Mouse (Mus musculus): Measurements from ENCODE around the gene Bnip1.

Gene Bnip1

DNA sequence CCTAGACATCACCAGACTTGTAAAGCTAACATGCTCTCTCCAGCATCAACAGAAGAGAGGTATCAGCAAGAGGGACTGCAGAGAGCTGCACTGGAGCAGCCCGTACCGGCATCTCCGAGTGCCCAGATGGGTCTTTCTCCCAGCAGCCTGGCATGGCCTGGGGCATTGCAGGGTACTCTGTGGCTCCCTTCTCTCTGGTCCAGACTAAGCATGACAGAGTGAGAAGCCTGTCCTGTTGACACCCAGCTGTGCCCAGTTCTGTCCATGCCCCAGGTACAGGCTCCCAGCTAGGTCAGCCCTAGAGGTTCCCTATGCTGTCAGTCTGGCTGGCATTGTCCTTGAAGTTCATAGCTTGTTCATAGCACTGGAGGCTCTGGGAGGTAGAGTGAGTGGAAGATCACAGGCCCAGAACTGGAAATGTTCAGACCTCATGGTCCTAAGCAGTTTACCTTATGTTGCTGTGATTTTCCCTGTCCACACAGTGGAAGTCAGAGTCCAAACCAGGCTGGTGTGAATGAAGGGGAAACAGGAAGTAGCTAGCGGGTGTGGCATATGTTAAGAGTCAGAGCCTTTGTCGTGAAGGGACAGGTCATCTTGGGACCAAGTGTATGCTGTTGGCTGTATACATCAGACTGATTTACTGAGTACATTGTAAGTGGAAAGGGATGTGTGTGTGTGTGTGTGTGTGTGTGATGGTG, 12.4 kb downstream of the Bnip1 start:
- DNase-seq (ENCODE audit: low spot score): no peak

DNA sequence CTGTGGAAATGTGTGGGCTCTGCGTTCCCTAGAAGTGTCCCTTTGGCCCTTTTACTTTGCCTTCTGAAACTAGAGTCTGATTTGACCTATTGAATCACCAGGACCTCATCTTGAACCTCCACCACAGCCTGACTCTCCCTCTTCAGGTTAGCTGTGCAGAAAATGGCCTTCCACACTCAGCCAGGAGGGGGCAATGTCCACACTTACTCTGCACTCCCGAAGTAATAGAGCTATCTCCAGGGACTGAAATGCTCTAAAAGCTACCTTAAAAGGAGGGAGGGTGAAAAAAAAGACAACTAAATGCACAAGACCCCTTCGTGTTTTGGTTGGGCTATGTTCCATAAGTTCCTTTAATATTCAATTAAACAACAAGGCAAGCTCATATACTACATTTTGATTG, 13.9 kb downstream of the Bnip1 start:
- DNase-seq (ENCODE audit: low spot score): peak; percentile 53

DNA sequence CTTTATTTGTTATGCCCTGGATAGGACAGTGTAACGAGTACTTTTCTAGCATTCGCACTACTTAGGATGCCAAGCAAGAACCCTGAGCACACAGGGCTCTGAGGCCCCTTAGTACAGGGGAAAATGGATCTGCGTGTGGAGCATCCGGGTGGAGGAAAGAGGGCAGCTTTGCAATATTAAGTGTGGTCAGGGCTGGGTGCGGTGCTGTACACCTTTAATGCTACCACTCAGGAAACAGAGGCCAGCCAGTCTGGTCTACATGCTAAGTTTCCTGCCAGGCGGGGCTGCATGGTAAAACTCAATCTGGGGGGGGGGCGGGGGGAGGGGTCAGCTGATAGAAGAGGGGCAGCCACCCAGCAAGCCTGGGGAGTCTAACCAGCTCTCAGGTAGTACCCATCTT, 14.5 kb downstream of the Bnip1 start:
- DNase-seq (ENCODE audit: low spot score): no peak

DNA sequence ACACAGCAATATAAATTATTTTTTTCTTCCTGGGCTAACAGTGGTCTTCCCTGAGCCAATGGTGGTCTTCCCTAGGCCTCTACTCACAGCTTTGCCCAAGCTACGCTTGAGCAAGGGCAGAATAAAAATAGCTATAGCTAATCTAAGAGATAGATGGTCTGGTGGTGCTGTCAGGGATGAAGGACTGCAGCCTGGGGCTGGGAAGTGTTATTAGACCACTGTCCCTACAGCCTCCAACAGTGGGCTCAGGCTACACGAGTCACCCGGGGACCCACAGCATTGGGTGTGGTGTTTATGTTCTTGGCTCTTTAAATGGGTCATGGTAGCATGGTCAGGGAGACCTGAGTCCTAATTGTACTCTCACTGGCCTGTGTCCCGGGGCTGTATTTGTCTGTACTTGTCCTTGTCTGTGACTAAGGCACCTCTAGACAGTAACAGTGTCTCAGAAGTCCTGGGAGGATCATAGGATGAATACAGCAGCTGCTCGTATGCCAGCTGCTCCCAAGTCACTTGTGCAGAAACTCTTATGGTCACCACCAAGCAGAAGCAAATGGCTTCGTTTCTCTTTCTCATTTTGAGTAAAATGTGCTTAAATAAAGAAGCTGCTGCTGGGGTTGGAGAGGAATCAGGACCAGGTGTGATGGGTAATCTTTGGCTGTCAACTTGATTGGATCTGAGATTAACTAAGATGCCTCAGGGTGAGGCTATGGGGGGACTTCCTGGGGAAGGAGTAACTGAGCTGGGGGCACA, 16.7 kb downstream of the Bnip1 start:
- no peak for DNase-seq (ENCODE audit: low spot score)

DNA sequence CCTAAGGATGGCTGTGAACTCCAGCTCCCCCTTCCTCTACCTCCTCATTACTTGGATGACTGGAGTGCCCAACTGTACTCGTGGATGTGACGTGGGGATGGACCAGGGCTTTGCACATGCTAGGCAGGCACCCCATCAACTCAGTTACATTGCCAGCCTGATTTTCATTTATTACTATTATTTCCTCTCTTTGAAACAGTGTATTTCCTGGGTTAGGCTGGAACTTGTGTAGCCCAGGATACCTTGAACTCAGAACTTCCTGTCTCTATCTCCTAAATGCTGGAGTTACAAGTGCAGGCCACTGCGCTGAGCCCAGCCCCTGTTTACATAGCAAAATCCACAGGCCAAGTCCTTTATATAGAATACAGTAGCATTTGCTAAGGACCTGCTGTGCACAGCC, 22.0 kb downstream of the Bnip1 start:
- DNase-seq (ENCODE audit: low spot score): no peak

DNA sequence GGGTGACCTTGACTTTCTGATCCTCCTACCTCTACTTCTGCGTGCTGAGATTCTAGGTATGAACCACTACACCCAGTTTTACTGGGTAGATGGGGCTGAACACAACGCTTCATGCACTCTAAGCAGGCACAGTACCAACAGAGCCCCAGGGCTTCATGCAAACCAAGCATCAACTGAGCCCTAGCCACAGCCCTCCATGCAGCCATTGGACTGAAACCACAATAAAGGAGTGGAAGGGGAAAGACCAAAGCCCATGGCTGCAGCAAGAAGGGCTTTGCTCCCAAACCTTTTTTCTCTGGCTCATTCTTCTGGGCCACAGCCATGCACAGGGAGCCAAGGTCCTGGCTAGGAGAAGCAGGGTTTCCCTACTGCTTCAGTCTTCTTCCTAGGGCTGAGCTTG, 31.7 kb downstream of the Bnip1 start:
- DNase-seq (ENCODE audit: low spot score): no peak

DNA sequence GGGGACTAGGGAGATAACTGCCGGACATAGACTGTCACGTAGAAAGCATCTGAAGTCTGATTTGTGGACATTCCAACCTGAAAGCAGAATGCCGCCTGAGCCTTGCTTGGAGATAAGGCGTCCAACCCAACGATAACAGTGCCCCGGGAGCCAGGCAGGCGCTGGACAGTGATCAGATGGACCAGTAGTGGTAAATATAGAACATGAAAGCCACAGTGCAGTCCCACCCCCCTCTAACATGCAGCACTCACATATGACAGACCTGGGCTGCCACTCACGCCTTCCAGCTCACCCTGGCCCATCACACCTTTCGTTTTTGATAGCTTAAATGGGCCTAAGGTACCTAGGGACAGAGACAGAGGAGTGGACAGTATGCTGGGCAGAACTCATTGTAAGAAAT, 32.6 kb downstream of the Bnip1 start:
- no peak for DNase-seq (ENCODE audit: low spot score)

DNA sequence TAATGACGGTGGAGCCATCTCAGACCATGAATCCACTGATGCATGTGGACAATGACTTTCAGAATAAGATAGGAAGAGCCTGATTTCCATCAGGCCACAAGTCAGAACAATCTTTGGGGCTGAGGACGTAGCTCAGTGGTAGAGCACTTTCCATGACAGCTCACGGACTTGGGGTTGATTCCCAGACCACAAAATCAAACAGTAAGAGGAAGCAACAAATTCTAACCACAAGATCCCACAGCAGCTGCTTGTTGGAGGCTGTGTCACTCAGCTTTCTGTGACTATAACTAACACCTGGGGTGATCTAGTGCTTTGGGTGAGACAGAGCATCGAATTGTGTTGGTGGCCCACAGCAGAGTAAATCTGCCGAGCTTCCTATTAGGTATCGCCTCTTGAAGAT, 35.9 kb downstream of the Bnip1 start:
- DNase-seq (ENCODE audit: low spot score): no peak

DNA sequence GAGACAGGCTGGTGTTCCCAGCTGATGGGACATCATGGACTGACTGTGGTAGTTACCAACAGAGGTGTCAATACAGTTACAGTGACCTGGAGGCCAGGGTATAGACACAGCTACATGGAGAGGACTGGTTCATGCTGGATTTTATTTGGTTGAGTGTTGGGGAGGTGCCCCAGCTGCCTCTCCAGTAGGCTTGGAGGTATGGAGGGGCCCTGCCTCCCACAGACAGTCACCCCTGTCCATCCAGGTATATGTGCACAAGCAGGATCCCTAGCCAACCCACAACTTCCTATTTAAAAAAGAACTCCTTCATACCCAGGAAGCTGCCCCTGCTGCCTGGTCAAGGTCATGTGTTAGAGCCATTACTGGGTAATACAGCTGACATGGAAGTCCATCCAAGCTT, 36.9 kb downstream of the Bnip1 start:
- no peak for DNase-seq (ENCODE audit: low spot score)

DNA sequence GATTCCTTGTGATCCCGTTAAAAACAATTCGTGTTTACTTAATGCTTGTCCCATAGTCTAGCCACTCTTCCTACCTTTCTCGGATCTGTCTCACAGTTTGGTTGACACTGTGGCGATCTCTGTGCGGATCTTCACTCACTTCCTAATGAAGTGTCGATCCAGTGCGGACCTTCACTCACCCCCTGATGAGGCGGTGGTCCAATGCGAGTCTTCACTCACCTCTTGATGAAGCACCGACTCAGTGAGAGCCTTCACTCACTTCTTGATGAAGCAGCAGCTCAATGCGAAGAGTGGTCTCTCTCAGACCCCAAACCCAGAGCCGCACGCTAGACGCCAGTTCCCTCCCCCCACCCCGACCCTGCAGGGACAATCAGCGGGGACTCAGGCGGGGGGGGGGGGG, 45.3 kb downstream of the Bnip1 start:
- no peak for DNase-seq (ENCODE audit: low spot score)

DNA sequence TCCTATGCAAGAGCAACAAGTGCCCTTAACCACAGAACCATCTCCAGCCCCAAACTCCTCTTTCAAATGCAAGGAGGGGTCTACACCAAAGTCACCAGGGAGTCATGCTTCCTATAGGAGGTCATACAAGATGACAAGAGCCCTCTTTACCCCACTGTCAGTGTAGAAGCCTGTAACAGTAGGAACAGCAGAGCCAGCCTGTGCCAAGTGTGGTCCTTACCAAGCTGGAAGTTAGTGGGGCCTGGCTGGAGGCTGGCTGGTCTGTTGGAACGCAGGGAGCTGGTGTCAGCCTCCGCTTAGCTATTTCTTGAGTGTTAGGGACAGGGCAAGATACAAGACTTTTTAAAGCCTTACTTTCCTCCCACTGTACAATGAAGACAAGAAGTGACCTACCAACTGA, 52.9 kb downstream of the Bnip1 start:
- DNase-seq (ENCODE audit: low spot score): no peak

DNA sequence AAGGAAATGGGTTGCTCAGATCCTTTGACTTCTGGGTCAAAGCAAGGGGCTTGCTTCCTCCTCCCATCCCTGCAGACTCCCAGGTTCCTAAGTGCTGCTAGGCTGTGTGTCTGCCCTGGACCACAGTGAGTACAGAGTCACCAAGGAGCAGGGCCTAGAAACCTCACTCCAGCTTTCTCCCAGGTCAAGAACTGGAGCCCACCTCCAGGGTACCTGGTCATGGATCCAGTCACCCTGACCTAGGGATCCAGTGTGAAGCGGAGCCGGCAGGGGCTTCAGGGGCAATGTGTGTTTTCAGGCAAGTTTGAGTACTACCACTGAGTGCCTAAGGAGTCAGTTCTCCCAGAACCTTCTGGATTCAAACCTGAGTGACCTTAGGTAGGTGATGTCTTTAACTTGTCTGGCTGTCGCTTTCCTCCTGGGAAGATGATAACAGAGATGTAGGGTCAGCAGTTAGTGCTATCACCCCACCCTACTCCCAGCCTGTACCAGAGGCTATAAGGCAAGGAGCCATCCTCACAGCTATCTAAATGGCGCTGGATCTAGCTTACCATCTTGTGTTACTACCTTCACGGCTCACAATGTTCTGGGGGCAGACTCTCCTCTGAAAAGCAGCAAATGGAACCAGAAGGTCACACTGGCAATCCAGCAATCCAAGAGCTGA, 53.6 kb downstream of the Bnip1 start:
- DNase-seq (ENCODE audit: low spot score): no peak

DNA sequence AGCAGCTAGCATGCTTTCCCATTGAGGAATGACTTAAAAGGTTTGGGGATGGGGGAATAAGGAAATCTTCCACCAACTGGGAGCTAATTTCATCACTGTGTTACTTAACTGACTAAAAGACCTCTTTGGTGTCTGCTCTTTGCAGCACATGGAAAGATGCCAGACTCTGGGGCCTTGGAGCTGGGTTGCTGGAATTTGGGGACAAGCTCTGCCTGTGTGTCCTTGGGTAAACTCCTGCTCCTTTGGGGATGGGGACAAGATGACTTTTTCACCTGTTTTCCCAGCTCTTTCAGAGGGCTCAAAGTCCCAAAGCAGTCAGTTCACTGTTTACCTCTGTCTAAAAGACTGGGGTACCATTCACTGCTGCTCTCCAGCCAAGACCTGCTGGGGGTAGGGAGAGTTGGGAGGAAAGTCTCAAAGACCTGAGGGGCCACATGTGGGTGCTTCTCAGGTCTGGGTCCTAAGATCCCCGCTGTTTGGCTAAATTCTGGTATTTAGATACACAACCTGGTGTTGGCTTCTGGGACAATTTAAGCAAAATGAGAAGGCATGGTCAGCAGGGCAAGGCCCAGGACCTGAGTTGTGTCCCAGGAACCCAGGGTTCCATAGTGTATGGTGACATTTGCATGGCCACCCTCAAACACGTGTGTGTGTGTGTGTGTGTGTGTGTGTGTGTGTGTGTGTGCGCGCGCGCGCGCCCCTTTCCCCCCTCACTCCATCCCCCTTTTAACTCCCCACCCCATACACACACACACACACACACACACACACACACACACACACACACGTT, 54.3 kb downstream of the Bnip1 start:
- no peak for DNase-seq (ENCODE audit: low spot score)

DNA sequence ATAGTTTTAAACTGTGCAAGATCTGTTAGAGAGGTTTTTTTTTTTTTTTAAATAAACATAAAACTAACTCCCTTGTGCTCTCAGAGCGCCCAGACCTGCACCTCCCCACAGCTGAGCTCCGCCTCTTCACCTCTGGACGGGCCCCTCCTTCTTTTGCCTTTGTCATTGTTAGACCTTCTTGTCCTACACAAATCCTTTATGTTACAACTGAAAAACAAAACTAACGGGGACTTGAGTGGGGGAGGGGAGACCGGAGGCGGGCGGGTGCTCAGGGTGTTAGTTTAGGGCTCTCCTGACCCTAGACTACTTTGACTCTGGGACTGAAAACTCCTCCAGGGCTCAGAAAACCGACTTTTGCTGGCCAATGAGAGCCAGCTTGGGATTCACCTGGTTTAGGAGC, 55.1 kb downstream of the Bnip1 start:
- DNase-seq (ENCODE audit: low spot score): no peak

DNA sequence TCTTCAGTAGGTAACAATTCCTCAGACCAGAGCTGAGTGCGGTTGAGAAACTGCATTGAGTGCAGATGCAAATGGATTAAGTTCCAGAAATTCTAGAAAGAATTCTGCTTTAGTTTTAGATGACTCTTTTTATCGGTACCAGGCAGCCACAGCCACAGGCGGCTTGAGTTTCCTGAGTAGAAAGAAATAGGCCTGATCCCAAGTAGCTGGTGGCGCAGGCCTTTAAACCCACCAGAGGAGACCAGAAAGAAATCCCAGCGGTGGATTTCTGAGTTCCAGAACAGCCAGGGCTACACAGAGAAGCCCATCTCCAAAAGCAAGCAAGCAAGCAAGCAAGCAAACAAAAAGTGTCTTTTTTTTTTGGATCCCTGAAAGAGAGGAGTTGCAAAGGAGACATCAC, 55.5 kb downstream of the Bnip1 start:
- no peak for DNase-seq (ENCODE audit: low spot score)

DNA sequence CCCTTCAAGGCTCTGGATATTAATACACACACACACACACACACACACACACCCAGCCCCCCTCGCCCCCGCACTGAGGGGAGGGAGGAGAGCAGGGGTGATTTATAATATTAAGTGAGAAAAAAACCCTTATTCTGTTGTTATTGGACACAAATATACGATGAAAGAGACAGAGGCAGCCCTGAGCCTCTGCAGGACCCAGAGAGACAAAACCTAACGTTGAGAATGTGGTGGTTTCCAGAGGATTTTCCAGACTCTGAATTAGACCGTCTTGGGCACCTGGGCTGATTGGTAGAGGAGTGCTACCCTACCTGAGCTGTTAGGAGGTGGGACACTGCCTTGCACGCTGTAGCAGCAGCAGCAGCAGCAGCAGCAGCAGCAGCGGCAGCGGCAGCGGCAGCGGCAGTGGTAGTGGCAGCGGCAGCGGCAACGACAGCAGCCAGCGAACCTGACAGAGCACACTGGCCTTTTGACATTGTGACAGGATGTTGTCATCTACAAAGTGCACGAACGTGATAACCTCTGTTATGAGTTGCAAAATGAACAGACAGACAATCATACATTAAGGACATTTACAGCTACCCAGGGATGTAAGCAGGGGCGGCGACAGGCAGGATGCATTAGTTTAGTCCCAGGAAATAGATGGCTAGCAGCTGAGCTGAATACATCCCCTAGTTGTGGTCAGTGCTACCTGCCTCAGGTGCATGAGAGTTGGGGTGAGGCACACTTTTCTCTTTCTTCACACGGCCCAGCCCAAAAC, 56.1 kb downstream of the Bnip1 start:
- DNase-seq (ENCODE audit: low spot score): no peak

DNA sequence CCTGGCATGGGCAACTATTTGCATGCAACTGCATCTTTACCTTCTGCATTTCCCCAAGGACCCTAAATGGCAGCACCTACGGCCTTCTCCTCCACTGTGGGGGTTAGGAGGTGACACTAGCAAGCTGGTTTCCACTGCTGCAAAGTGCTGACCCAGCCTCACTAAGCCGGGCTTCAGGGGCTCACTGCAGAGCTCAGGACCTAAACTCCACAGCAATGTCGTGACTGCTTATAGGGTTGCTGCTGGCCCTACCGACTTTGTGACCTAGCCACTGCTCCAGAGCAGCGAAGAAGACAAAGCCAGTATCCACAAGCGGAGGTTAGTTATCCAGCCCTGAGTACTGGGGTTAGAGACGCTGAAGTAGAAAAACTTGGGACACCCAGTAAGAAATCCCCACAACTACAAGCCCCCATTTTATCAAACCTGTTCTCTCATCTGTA, 56.7 kb downstream of the Bnip1 start:
- no peak for DNase-seq (ENCODE audit: low spot score)

DNA sequence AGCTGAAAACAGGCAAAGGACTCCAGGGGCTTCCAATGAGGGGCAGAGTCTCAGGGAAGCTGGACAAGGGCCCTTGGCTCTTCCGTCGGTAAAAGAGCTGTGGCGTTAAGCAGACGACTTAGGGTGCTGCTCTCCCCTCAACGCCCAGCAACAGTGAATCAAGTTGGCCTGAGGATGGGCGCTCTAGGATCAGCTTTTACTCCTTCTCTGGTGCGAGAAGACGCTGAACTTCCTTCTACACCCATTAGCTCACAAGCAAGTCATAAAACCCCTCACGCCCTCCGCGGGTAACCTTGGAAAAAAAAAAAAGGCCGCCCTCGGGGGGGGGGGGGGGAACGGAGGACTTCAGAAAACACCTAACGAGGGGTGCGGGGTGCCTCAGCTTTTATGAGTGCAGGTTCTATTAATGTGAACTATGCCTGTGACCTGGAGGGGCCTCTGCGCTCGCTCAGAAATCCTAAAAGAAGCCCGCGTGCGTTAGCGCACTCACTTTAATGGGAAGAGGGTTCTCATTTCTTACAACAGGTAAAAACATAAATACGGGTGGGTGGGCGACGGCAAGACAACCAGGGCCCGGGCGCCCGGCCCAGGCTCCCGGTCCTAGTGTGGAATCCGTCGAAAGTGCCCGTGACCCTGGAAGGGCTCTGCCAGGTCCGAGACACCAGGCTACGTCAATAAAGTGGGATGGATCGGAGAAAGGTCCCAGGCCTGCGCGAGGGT, 57.5 kb downstream of the Bnip1 start:
- DNase-seq (ENCODE audit: low spot score): no peak

DNA sequence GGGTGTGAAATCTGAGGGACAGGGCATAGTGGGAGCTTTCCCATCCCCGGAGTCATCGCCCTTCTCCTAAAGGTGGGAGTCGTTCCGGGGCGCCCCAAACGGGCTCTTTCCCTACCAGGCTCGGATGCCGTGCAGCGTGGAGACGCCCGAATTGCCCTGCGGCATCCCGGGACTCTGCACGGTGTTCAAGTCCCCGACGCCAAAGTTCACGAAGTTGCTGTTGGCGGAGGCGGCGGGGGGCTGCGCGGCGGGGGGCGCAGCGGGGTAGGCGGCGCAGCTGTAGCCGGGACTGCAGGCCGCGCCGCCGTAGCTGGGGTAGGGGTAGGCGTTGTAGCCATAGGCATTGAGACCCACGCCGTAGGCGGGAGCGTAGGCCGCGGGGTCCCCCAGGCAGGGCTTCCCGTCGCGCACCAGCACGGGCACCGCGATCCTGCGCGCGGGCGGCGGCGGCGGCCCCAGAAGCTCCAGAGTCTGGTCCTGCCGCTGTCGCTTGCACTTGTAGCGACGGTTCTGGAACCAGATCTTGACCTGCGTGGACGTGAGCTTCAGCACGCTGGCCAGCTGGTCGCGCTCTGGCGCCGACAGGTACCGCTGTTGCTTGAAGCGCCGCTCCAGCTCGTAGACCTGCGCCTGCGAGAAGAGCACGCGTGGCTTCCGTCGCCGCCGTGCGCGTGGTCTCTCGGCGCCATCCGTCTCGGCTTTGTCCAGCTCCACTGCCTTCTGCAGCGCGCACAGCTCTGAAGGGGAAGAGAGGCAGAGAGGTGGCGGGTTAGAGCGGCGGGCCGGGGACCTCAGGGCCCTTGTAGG, 58.2 kb downstream of the Bnip1 start:
- no peak for DNase-seq (ENCODE audit: low spot score)

DNA sequence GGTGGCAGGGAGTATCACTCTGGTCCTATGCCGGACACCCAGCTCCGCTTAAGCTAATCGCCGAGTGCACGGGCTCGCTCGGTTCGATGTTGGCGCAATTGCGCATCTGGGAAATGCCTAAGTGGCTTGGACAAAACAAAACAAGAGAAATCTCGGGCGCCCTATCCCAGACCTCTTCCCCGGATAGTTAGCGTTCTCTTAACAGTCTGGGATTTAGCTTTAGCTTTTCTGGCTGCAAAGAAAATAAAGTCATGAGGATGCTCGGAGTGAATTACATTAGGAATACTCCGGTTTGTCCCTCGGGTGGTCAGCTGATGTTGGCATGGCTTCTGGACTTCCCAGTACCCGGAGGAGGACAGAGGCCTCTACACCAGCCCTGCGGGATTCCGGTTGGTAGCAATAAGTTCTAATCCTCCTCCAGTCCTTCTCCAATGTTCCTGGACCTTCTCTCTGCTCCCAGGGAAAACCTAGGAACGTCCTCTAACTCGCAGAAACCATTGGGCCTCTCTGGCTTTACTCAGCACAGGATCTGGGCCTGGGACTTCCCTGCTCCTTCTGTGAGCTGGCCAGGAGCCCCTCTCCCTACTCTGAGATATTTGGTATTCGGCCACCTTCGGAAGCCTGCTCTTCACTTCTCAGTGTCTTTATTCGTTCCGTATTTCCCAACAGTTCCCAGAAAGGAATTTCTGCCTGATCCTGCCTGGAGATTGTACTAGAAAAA, 59.0 kb downstream of the Bnip1 start:
- no peak for DNase-seq (ENCODE audit: low spot score)

Measured in lung, postnatal 25 days (tissue).